Mouse (Mus musculus) heart, embryonic 10.5 days (tissue): ENCODE results near the gene Xylt1. TPM values are rescaled to one million over a fixed set of nuclear protein-coding genes. Genes with fewer than 3 reads are reported as not detected.

Experiments
- DNase-seq: peaks from one replicate; pipeline ENCODE4 v3.0.0-alpha.2; 2017; ENCODE audit warnings: low spot score
- H3K27ac ChIP-seq: fragments of 300-500 bp; sonication (generic); 2 replicates; pipeline ENCODE4 v1.5.1; 2016; ENCODE audit warnings: mild to moderate bottlenecking
- H3K27me3 ChIP-seq: fragments of 300-500 bp; sonication (generic); 2 replicates; pipeline ENCODE4 v1.6.1; 2016; ENCODE audit warnings: mild to moderate bottlenecking; ENCODE audit not compliant: poor library complexity, insufficient read depth, severe bottlenecking
- H3K36me3 ChIP-seq: fragments of 300-500 bp; sonication (generic); 2 replicates; pipeline ENCODE4 v1.6.1; 2016; ENCODE audit warnings: mild to moderate bottlenecking, moderate library complexity
- H3K4me1 ChIP-seq: fragments of 300-500 bp; sonication (generic); 2 replicates; pipeline ENCODE4 v1.6.1; 2016; ENCODE audit warnings: mild to moderate bottlenecking
- H3K4me3 ChIP-seq: fragments of 300-500 bp; sonication (generic); 2 replicates; pipeline ENCODE4 v1.5.1; 2016; ENCODE audit warnings: mild to moderate bottlenecking, moderate library complexity
- H3K9me3 ChIP-seq: fragments of 300-500 bp; sonication (generic); 2 replicates; pipeline ENCODE4 v1.6.1; 2016; ENCODE audit warnings: mild to moderate bottlenecking, moderate library complexity
- WGBS: fragments of 180-500 bp; shearing (Covaris S2); methylation state at CpG from one replicate; pipeline ENCODE4 v1.1.7; 2016; 5-methylcytosine and 5-hydroxymethylcytosine counted together
- polyA plus RNA-seq: library from polyadenylated mRNA; unstranded; fragments of >200 nt; fragmentation: Nextera tagmentation; extraction: Ambion mirVana; gene quantifications from 2 replicates; pipeline ENCODE4 v1.2.1, GENCODE M21; 2016

Xylt1 gene
- polyA plus RNA-seq, 1 experiment from 2014 or later = 1.8 TPM

DNA sequence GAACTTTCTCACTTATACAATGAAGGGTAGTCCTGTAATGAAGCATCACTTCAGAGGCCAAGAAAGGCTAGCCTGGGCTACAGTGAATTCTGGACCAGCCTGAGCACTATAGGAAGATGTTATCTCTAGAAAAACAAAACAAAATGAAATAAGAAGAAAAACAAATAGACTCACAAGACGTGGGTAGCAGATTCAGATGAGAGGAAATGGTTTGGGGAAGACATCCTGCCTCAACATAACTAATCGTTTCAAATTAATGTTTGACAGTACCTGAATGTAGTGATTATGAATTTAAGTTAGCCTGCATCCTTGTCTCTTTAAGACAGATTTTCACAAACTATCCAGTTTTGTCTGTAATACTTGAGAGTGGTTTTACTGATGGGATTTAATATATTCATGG, 117.4 kb downstream of the Xylt1 start:
- peaks cover 2% of the 10 kb centered on the region; the same call in 1 of the 2 replicates for H3K4me1 ChIP-seq
- no peaks in the 10 kb centered on the region for H3K27me3 ChIP-seq
- H3K36me3 ChIP-seq = 0 out of 2 replicates have a peak, but pooled peaks cover 4% of the 10 kb centered on the region
- 76% methylated on average over 2 of the region's 2 CpGs for WGBS
- no peak overlapping the region for H3K27ac ChIP-seq
- H3K4me3 ChIP-seq = no peak overlapping the region
- H3K9me3 ChIP-seq = no peaks in the 10 kb centered on the region
- DNase-seq = no peak

DNA sequence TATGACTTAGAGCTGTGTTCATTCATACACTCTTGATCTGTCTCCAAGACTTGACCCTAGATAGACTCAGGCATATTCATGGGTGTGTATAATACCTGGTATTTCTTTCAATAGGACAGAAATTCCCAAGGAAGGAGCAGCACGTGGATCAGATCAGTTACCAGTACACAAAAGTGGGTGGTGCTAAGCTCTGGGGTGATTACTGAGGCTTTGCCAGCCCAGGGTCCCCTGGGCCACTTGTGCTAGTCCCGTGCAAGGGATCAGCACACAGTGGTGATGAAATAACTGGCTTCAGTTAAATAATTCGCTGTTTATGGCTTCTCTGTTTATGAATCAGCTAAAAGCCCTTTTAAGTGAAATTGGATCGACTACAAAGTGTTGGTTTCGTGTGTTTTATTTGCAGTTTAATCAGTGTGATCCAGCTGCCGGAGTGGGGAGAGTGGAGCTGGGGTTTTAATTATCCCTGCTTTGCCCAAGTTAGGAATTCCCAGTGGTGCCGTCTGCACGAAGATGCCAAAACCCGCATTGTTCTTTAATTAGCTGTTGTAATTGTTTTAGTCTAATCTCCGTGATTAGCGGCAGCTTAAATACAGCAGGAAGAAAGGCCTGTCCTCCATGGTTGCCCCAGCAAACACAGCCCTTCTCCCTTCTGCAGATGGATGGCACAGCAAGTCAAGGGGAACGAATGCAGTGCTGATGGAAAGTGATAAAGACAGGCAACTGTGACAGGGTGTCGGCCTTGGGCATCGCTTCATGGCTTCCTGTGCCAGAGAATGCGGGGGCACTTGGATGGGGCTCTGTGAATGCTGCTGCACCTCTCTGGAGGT, 120.8 kb downstream of the Xylt1 start:
- Histone ChIP-seq H3K4me3 (no peak overlapping the region), H3K4me1 (peaks cover 2% of the 10 kb centered on the region; the same call in 1 of the 2 replicates), H3K27ac (no peak overlapping the region), H3K27me3 (no peaks in the 10 kb centered on the region), H3K36me3 (0 out of 2 replicates have a peak, but pooled peaks cover 4% of the 10 kb centered on the region), H3K9me3 (no peaks in the 10 kb centered on the region)
- WGBS = 88% methylated on average over 15 of the region's 15 CpGs
- DNase-seq = no peak

DNA sequence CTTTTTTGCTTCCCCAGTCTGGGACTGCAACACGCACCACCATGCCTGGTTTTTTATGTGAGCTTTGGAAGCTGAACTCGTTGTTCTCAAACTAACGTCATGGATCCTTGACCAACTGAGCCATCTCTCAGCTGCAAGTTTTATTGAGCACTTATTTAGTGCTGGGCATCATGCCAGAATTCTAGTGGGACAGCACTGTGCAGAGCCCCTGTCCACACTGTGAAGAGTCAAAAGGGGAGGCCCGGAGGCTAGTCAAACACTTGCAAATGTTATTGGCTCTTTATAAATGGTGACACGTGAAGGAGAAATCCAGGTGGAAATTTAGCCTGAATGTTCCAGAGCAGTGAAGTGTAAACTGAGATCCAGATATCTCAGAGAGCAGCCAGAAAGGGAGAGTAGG, 121.6 kb downstream of the Xylt1 start:
- H3K9me3 ChIP-seq = no peaks in the 10 kb centered on the region
- WGBS = 87% methylated on average over 5 of the region's 5 CpGs
- H3K4me1 ChIP-seq = peaks cover 7% of the 10 kb centered on the region
- H3K36me3 ChIP-seq = 0 out of 2 replicates have a peak, but pooled peaks cover 4% of the 10 kb centered on the region
- H3K27ac ChIP-seq = no peak overlapping the region
- no peak overlapping the region for H3K4me3 ChIP-seq
- DNase-seq = no peak
- H3K27me3 ChIP-seq = no peaks in the 10 kb centered on the region

DNA sequence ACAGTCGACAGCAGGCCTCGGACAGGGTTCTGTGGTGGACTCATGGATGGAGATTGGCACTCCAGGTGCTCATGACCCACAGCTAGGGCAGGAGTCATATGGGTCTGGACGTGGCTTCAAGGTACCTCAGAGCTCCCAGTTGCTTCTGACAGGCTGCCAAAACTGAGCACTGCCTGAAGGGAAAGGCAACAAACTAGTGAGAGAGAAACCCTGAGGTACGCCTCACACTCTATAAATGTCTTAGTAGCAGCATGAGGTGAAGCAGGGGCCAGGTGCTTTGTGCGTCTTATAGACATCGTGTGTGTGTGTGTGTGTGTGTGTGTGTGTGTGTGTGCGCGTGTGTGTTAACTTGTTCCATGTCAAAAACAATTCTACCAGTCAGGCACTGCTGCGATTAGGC, 122.9 kb downstream of the Xylt1 start:
- Histone ChIP-seq H3K27ac (no peak overlapping the region), H3K27me3 (no peaks in the 10 kb centered on the region), H3K4me1 (peaks cover 18% of the 10 kb centered on the region), H3K9me3 (no peaks in the 10 kb centered on the region), H3K4me3 (no peak overlapping the region), H3K36me3 (0 out of 2 replicates have a peak, but pooled peaks cover 4% of the 10 kb centered on the region)
- 84% methylated on average over 9 of the region's 9 CpGs for WGBS
- no peak for DNase-seq

DNA sequence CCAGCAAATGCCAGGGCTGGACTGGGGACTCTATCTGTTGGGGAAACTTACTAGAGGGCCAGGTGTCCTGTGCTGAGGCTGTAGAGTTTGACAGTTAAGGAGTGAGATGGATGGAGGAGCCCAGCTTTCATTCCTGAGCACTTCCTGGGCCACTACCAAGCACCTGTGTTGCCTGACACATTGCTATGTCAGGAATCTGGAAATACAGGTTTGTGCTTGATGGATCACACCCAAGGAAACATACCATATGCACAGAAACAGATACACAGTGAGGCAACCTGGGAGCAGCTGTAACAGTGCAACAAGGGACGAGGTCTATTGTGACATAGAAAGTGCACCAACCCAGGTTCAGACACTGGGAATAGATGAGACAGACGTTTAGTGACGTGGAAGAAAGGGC, 125.0 kb downstream of the Xylt1 start:
- Histone ChIP-seq H3K9me3 (no peaks in the 10 kb centered on the region), H3K27me3 (no peaks in the 10 kb centered on the region), H3K36me3 (0 out of 2 replicates have a peak, but pooled peaks cover 4% of the 10 kb centered on the region), H3K4me1 (peaks cover 25% of the 10 kb centered on the region), H3K27ac (no peak overlapping the region), H3K4me3 (no peak overlapping the region)
- DNase-seq = no peak
- WGBS = 88% methylated on average over 3 of the region's 3 CpGs

DNA sequence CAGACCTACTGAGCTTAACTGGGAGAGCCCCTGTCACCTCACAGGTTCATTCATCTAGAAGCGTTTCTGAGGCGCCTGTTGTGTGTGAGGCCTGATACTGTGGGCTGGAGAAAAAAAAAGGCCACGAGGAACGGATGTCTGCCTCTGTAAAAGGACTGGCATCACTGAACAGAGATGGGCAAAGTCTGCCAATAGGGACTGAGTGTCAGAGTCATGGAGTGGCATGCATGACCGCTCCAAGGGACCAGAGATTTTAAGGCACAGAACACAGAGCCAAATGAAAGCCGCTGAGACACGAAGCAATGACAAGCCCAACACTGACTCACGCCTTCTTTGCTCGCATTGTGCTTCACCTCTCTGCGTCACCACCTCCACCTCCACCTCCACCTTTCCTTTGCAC, 126.6 kb downstream of the Xylt1 start:
- H3K4me3 ChIP-seq = no peak overlapping the region
- no peak overlapping the region for H3K27ac ChIP-seq
- H3K9me3 ChIP-seq = no peaks in the 10 kb centered on the region
- H3K27me3 ChIP-seq = no peaks in the 10 kb centered on the region
- no peaks in the 10 kb centered on the region for H3K36me3 ChIP-seq
- WGBS = 93% methylated on average over 10 of the region's 10 CpGs
- no peak for DNase-seq
- H3K4me1 ChIP-seq = peaks cover 29% of the 10 kb centered on the region

DNA sequence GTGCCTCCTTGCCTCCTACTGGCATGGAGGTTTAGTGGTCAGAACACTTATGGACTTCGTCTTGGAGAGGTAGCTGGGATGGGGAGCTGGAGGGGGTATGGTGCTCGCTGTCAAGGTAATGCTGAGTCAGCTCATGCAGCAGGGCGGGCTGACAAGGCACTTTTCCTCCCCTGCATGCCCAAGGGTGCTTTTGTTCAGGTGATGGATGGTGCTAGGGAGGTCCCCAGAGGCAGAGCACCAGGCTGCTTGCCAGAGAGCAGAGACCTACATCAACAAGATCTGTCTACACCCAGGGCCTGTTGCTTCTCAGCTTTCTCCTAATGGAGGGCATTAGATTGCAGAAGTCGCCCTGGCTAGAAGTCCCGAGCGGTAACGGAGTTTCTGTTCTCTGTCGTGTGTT, 127.3 kb downstream of the Xylt1 start:
- Histone ChIP-seq H3K36me3 (no peaks in the 10 kb centered on the region), H3K27me3 (no peaks in the 10 kb centered on the region), H3K27ac (no peak overlapping the region), H3K4me3 (no peak overlapping the region), H3K9me3 (no peaks in the 10 kb centered on the region), H3K4me1 (peaks cover 27% of the 10 kb centered on the region)
- 56% methylated on average over 8 of the region's 8 CpGs for WGBS
- no peak for DNase-seq

DNA sequence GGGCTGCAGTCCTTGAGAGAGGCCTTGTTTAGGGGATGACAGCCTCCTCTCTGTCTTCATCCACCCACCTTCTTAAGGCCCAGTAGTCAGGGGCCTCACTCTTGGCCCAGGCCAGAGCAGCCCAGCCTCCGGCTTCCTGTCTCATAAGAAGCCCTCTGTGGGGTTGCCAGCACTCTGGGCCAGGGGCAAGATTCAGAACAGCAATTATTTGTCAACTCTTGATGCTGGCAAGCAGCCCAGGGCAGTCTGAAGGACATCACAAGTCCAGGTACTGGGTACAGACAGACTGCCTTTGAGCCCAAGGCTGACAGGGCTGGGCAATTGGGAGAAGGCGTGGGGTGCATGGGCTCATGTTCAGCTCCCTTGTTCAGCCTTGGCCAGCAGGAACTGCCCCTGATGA, 129.3 kb downstream of the Xylt1 start:
- Histone ChIP-seq H3K4me1 (peaks cover 27% of the 10 kb centered on the region), H3K4me3 (no peak overlapping the region), H3K36me3 (no peaks in the 10 kb centered on the region), H3K27me3 (no peaks in the 10 kb centered on the region), H3K9me3 (no peaks in the 10 kb centered on the region), H3K27ac (no peak overlapping the region)
- no peak for DNase-seq
- WGBS = 85% methylated on average over 2 of the region's 2 CpGs

DNA sequence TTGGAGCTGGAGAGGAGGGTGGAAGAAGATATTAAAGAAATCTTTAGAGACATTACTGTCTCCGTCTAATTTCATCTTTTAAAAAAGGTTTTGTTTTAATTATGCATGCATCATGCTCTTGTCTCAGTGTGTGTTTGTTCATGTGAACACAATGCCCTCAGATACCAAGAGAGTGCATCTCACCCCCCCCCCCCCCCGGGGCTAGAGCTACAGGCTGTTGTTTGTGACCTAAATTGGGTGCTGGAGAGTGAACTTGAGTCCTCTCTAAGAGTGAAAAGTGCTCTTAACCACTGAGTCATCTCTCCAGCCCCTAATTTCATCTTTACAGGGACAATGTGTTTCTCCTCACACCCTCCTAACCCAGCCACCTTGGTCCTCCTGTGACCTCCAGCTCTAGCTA, 131.5 kb downstream of the Xylt1 start:
- Histone ChIP-seq H3K4me3 (no peak overlapping the region), H3K36me3 (no peaks in the 10 kb centered on the region), H3K9me3 (no peaks in the 10 kb centered on the region), H3K27ac (no peak overlapping the region), H3K27me3 (no peaks in the 10 kb centered on the region), H3K4me1 (peaks cover 23% of the 10 kb centered on the region)
- no peak for DNase-seq
- 87% methylated on average over 2 of the region's 2 CpGs for WGBS

DNA sequence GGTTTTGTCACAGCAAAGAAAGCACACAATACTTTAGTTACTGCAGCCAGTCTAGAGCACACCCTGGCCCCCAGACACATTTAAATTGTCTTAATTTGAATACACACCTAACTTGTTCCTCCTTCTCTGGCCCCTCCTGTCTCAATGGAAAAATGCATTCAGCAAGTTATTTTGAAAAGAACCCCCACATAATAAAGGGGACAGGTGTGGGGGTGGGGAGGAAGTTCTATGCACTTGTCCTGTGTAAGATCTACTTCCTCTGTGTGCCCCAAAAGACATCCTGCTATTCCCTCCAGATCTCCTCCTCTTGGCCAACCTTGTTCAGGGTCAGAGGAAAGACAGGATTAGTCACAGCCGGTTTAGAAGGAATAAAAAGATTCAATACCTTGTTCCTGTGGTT, 135.0 kb downstream of the Xylt1 start:
- H3K27ac ChIP-seq = no peak overlapping the region
- H3K27me3 ChIP-seq = no peaks in the 10 kb centered on the region
- no peak overlapping the region for H3K4me3 ChIP-seq
- WGBS = 64% methylated on average over 1 of the region's 1 CpGs
- H3K9me3 ChIP-seq = no peaks in the 10 kb centered on the region
- no peaks in the 10 kb centered on the region for H3K36me3 ChIP-seq
- no peak for DNase-seq
- H3K4me1 ChIP-seq = peaks cover 4% of the 10 kb centered on the region; the same call in 1 of the 2 replicates

DNA sequence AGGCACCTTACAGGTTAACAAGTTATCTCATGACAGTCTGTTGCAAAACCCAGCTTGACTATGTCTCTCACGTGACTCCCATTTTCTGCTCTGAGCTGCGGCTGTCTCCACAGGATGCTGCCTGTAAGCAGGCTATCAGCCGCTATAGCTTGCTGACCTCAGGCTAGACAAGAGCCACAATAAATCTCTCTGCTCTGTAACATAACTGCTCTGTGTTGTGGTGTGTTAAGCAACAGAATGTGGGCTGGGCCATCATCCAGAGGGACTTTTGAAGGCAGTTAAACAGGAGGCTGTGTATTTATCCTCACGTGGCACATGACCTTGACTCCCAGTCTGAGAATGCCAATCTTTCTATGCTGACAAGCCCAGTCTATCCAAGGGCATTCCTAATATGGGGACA, 136.1 kb downstream of the Xylt1 start:
- no peaks in the 10 kb centered on the region for H3K27me3 ChIP-seq
- WGBS = 49% methylated on average over 4 of the region's 4 CpGs
- no peak overlapping the region for H3K4me3 ChIP-seq
- H3K36me3 ChIP-seq = no peaks in the 10 kb centered on the region
- DNase-seq = no peak
- peaks cover 6% of the 10 kb centered on the region; the same call in 1 of the 2 replicates for H3K4me1 ChIP-seq
- H3K27ac ChIP-seq = no peak overlapping the region
- H3K9me3 ChIP-seq = no peaks in the 10 kb centered on the region

DNA sequence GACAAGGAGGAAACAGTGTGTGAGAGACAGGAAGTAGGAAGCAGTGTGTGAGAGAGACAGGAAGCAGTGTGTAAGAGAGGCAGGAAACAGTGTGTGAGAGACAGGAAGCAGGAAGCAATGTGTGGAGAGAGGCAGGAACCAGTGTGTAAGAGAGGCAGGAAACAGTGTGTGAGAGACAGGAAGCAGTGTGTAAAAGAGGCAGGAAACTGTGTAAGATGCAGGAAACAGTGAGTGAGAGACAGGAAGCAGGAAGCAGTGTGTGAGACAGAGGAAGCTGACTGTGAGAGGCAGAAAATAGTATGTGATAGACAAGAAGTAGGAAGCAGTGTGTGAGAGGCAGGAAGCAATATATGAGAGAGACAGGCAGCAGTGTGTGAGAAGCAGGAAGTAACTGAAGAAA, 140.6 kb downstream of the Xylt1 start:
- Histone ChIP-seq H3K27ac (peak overlapping the region; percentile 48; the same call in 1 of the 2 replicates), H3K4me1 (peaks cover 43% of the 10 kb centered on the region), H3K4me3 (no peak overlapping the region), H3K36me3 (no peaks in the 10 kb centered on the region), H3K9me3 (no peaks in the 10 kb centered on the region), H3K27me3 (no peaks in the 10 kb centered on the region)
- no peak for DNase-seq

DNA sequence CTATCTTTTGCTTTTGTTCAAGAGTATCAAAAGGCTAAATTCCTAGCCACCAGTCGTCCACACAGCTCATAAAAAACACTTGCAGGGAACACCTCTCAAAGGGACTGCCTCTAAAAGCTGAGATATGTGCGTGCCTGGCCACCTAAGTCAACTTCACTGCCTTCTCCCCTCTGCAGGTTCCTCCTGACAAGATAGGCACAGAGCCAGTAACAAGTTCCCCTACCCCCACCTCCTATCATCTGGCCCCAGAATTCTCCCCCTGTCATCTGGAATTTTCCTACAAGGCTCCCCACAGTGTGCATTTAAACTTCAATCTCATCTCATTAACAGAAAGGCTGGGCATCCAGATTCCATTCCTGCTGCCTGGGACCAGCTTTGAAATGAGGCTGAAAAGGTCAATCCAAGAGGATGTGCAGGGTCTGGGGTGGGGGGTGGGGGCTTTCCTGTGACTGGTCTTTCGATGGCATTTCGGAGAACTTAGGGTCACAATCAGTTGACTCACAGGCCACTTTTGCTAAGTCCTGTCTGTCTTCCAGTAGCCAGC, 141.4 kb downstream of the Xylt1 start:
- no peaks in the 10 kb centered on the region for H3K36me3 ChIP-seq
- peaks cover 43% of the 10 kb centered on the region for H3K4me1 ChIP-seq
- H3K4me3 ChIP-seq = no peak overlapping the region
- H3K9me3 ChIP-seq = no peaks in the 10 kb centered on the region
- H3K27me3 ChIP-seq = no peaks in the 10 kb centered on the region
- no peak overlapping the region for H3K27ac ChIP-seq
- DNase-seq = no peak
- WGBS = 25% methylated on average over 4 of the region's 4 CpGs
